Mouse (Mus musculus): ENCODE results near the gene Krtap29-1. TPM values are rescaled to one million over a fixed set of nuclear protein-coding genes. Genes with fewer than 3 reads are reported as not detected.

Gene Krtap29-1
- not detected in 2 replicates for polyA plus RNA-seq (2015; fragmentation: Nextera tagmentation; extraction: Ambion mirVana)

- no peak within 1 kb of the TSS for H3K9ac ChIP-seq (replicated peaks; ENCODE audit: low read depth, low read length)
- no peak within 1 kb of the TSS for H3K27ac ChIP-seq (ENCODE audit: low read length)
- H3K9me3 ChIP-seq (ENCODE audit: control insufficient read depth, low read length) = no peaks in the 10 kb centered on the region
- H3K4me3 ChIP-seq (replicated peaks; ENCODE audit: low read length) = no peak within 1 kb of the TSS
- H3K36me3 ChIP-seq (ENCODE audit: control insufficient read depth, insufficient read depth) = no peaks in the 10 kb centered on the region
- no peak for ATAC-seq
- 73% methylated on average over 5 of the region's 5 CpGs for WGBS
- no peak within 1 kb of the TSS for H3K4me2 ChIP-seq (ENCODE audit: low read length)
- no peaks in the 10 kb centered on the region for H3K27me3 ChIP-seq (replicated peaks; ENCODE audit: control insufficient read depth, insufficient read depth, low read length)
- no peaks in the 10 kb centered on the region for H3K4me1 ChIP-seq (replicated peaks; ENCODE audit: control insufficient read depth, insufficient read depth, low read length)
These were observed at the start of gene Krtap29-1 for GRCm38 (mm10) chr11:99978953-99979352. Gene Krtap29-1 (minus strand): TSS chr11:99979053.

DNA sequence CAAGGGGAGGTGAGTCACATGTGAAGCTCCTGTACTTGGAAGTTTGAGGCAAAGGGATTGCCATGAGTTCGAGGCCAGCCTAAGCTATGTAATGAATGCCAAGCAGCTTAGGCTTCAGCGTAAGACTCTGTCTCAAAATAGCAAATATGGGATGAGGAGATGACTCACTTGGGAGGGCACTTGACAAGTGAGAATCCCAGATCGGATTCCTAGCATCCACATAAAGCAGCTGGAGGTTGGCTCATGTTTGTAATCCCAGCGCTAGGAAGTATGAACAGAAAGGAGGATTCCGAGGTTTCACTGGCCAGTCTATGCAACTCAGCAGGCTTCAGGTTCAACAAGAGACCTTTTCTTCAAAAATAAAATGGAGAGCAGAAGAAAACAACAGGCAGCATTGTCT is 42.6 kb upstream of the Krtap29-1 start:
- 78% methylated on average over 5 of the region's 5 CpGs for WGBS
- no peaks in the 10 kb centered on the region for H3K27me3 ChIP-seq (replicated peaks; ENCODE audit: control insufficient read depth, insufficient read depth, low read length)
- no peaks in the 10 kb centered on the region for H3K36me3 ChIP-seq (ENCODE audit: control insufficient read depth, insufficient read depth)
- H3K27ac ChIP-seq (ENCODE audit: low read length) = no peak overlapping the region
- no peak overlapping the region for H3K4me2 ChIP-seq (ENCODE audit: low read length)
- no peaks in the 10 kb centered on the region for H3K9me3 ChIP-seq (ENCODE audit: control insufficient read depth, low read length)
- H3K4me3 ChIP-seq (replicated peaks; ENCODE audit: low read length) = no peak overlapping the region
- H3K4me1 ChIP-seq (replicated peaks; ENCODE audit: control insufficient read depth, insufficient read depth, low read length) = no peaks in the 10 kb centered on the region
- no peak for ATAC-seq
- H3K9ac ChIP-seq (replicated peaks; ENCODE audit: low read depth, low read length) = no peak overlapping the region

- Histone ChIP-seq H3K27ac (ENCODE audit: low read length) (no peak overlapping the region), H3K27me3 (replicated peaks; ENCODE audit: control insufficient read depth, insufficient read depth, low read length) (no peaks in the 10 kb centered on the region), H3K4me1 (replicated peaks; ENCODE audit: control insufficient read depth, insufficient read depth, low read length) (no peaks in the 10 kb centered on the region), H3K4me3 (replicated peaks; ENCODE audit: low read length) (no peak overlapping the region), H3K36me3 (ENCODE audit: control insufficient read depth, insufficient read depth) (no peaks in the 10 kb centered on the region), H3K9ac (replicated peaks; ENCODE audit: low read depth, low read length) (no peak overlapping the region), H3K4me2 (ENCODE audit: low read length) (no peak overlapping the region), H3K9me3 (ENCODE audit: control insufficient read depth, low read length) (no peaks in the 10 kb centered on the region)
- WGBS = 92% methylated on average over 1 of the region's 1 CpGs
- no peak for ATAC-seq
These were observed 40.6 kb upstream of the Krtap29-1 start for GRCm38 (mm10) chr11:100019466-100019865.

DNA sequence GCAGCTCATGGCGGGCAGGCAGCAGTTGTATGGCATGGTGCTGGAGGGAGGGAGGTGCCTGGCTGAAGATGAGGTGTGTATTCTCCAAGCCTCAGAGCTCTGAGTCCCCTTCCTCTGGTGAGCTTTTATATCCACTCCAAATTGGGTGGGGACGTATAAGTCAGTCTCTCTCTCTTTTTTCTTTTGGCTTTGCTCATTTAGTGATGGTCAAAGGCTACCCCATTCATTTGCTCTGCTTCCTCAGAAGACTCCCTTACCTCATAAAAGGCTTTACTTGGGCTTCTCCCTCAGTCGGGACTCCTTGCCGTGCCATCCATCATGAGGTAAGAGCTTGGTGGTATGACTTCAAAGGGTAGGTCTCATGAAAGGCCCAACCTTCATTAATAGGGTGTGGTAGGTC is 37.3 kb upstream of the Krtap29-1 start, which contains the start of gene Krt33a:
Gene Krt33a (minus strand): TSS at position 101 of the 400 bp plus-strand sequence.
- H3K36me3 ChIP-seq (ENCODE audit: control insufficient read depth, insufficient read depth) = no peaks in the 10 kb centered on the region

DNA sequence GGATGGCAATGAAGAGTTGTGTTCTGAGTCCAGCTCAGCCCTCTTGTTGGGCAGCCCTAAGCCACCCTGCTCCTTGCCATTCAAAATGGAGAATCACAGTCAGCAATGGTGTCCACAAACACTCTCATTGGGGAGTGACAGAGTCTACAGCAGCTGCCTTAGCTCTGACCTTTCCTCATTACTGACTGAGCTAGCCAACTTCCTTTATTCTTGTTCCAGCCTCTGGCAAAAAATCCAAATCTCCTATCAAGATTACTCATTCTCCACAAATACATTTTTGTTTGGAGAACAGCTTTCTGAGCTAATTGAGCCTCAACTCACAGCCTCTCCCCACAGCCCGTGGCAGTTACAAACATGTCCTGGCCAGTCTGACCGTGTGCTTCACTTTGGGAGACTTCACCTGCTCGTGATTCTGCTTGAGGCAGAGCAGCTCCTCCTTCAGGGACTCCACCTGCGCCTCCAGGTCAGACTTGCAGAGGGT is 34.9 kb upstream of the Krtap29-1 start:
- ATAC-seq = no peak
- Histone ChIP-seq H3K36me3 (ENCODE audit: control insufficient read depth, insufficient read depth) (no peaks in the 10 kb centered on the region), H3K9me3 (ENCODE audit: control insufficient read depth, low read length) (no peaks in the 10 kb centered on the region), H3K27me3 (replicated peaks; ENCODE audit: control insufficient read depth, insufficient read depth, low read length) (no peaks in the 10 kb centered on the region), H3K4me1 (replicated peaks; ENCODE audit: control insufficient read depth, insufficient read depth, low read length) (no peaks in the 10 kb centered on the region), H3K4me2 (ENCODE audit: low read length) (no peak overlapping the region), H3K27ac (ENCODE audit: low read length) (no peak overlapping the region), H3K4me3 (replicated peaks; ENCODE audit: low read length) (no peak overlapping the region), H3K9ac (replicated peaks; ENCODE audit: low read depth, low read length) (no peak overlapping the region)
- 60% methylated on average over 4 of the region's 4 CpGs for WGBS

More for the DNA sequence above, 37.3 kb upstream of the Krtap29-1 start, which contains the start of gene Krt33a:
- Histone ChIP-seq H3K4me1 (replicated peaks; ENCODE audit: control insufficient read depth, insufficient read depth, low read length) (no peaks in the 10 kb centered on the region), H3K9me3 (ENCODE audit: control insufficient read depth, low read length) (no peaks in the 10 kb centered on the region), H3K27me3 (replicated peaks; ENCODE audit: control insufficient read depth, insufficient read depth, low read length) (no peaks in the 10 kb centered on the region), H3K9ac (replicated peaks; ENCODE audit: low read depth, low read length) (no peak within 1 kb of the TSS), H3K4me3 (replicated peaks; ENCODE audit: low read length) (no peak within 1 kb of the TSS), H3K27ac (ENCODE audit: low read length) (no peak within 1 kb of the TSS), H3K4me2 (ENCODE audit: low read length) (no peak within 1 kb of the TSS)
- ATAC-seq = no peak
- 81% methylated on average over 4 of the region's 4 CpGs for WGBS

- ATAC-seq = no peak
- no peaks in the 10 kb centered on the region for H3K36me3 ChIP-seq (ENCODE audit: control insufficient read depth, insufficient read depth)
- no peaks in the 10 kb centered on the region for H3K4me1 ChIP-seq (replicated peaks; ENCODE audit: control insufficient read depth, insufficient read depth, low read length)
- H3K27ac ChIP-seq (ENCODE audit: low read length) = no peak overlapping the region
- H3K9ac ChIP-seq (replicated peaks; ENCODE audit: low read depth, low read length) = no peak overlapping the region
- H3K4me3 ChIP-seq (replicated peaks; ENCODE audit: low read length) = no peak overlapping the region
- no peak overlapping the region for H3K4me2 ChIP-seq (ENCODE audit: low read length)
- no peaks in the 10 kb centered on the region for H3K27me3 ChIP-seq (replicated peaks; ENCODE audit: control insufficient read depth, insufficient read depth, low read length)
- no peaks in the 10 kb centered on the region for H3K9me3 ChIP-seq (ENCODE audit: control insufficient read depth, low read length)
- WGBS = 89% methylated on average over 5 of the region's 5 CpGs
These were observed 31.8 kb upstream of the Krtap29-1 start for GRCm38 (mm10) chr11:100010682-100011081.

GRCm38 (mm10) chr11:100008336-100008735 is 29.5 kb upstream of the Krtap29-1 start:
- Histone ChIP-seq H3K27ac (ENCODE audit: low read length) (no peak overlapping the region), H3K4me3 (replicated peaks; ENCODE audit: low read length) (no peak overlapping the region), H3K36me3 (ENCODE audit: control insufficient read depth, insufficient read depth) (no peaks in the 10 kb centered on the region), H3K27me3 (replicated peaks; ENCODE audit: control insufficient read depth, insufficient read depth, low read length) (no peaks in the 10 kb centered on the region), H3K4me1 (replicated peaks; ENCODE audit: control insufficient read depth, insufficient read depth, low read length) (no peaks in the 10 kb centered on the region), H3K9ac (replicated peaks; ENCODE audit: low read depth, low read length) (no peak overlapping the region), H3K4me2 (ENCODE audit: low read length) (no peak overlapping the region), H3K9me3 (ENCODE audit: control insufficient read depth, low read length) (no peaks in the 10 kb centered on the region)
- 87% methylated on average over 5 of the region's 5 CpGs for WGBS
- no peak for ATAC-seq

GRCm38 (mm10) chr11:100006624-100007023 is 27.8 kb upstream of the Krtap29-1 start:
- no peaks in the 10 kb centered on the region for H3K4me1 ChIP-seq (replicated peaks; ENCODE audit: control insufficient read depth, insufficient read depth, low read length)
- no peak overlapping the region for H3K27ac ChIP-seq (ENCODE audit: low read length)
- no peak overlapping the region for H3K9ac ChIP-seq (replicated peaks; ENCODE audit: low read depth, low read length)
- no peaks in the 10 kb centered on the region for H3K27me3 ChIP-seq (replicated peaks; ENCODE audit: control insufficient read depth, insufficient read depth, low read length)
- no peaks in the 10 kb centered on the region for H3K36me3 ChIP-seq (ENCODE audit: control insufficient read depth, insufficient read depth)
- no peaks in the 10 kb centered on the region for H3K9me3 ChIP-seq (ENCODE audit: control insufficient read depth, low read length)
- no peak overlapping the region for H3K4me3 ChIP-seq (replicated peaks; ENCODE audit: low read length)
- 56% methylated on average over 3 of the region's 3 CpGs for WGBS
- no peak overlapping the region for H3K4me2 ChIP-seq (ENCODE audit: low read length)
- no peak for ATAC-seq

- H3K9me3 ChIP-seq (ENCODE audit: control insufficient read depth, low read length) = no peaks in the 10 kb centered on the region
- H3K27me3 ChIP-seq (replicated peaks; ENCODE audit: control insufficient read depth, insufficient read depth, low read length) = no peaks in the 10 kb centered on the region
- no peaks in the 10 kb centered on the region for H3K36me3 ChIP-seq (ENCODE audit: control insufficient read depth, insufficient read depth)
- no peak overlapping the region for H3K27ac ChIP-seq (ENCODE audit: low read length)
- 90% methylated on average over 8 of the region's 8 CpGs for WGBS
- H3K4me3 ChIP-seq (replicated peaks; ENCODE audit: low read length) = no peak overlapping the region
- H3K9ac ChIP-seq (replicated peaks; ENCODE audit: low read depth, low read length) = no peak overlapping the region
- H3K4me1 ChIP-seq (replicated peaks; ENCODE audit: control insufficient read depth, insufficient read depth, low read length) = no peaks in the 10 kb centered on the region
- ATAC-seq = no peak
- H3K4me2 ChIP-seq (ENCODE audit: low read length) = no peak overlapping the region
These were observed 27.1 kb upstream of the Krtap29-1 start for GRCm38 (mm10) chr11:100005905-100006304.

- Histone ChIP-seq H3K9ac (replicated peaks; ENCODE audit: low read depth, low read length) (no peak overlapping the region), H3K4me2 (ENCODE audit: low read length) (no peak overlapping the region), H3K9me3 (ENCODE audit: control insufficient read depth, low read length) (no peaks in the 10 kb centered on the region), H3K27ac (ENCODE audit: low read length) (no peak overlapping the region), H3K4me3 (replicated peaks; ENCODE audit: low read length) (no peak overlapping the region), H3K36me3 (ENCODE audit: control insufficient read depth, insufficient read depth) (no peaks in the 10 kb centered on the region), H3K27me3 (replicated peaks; ENCODE audit: control insufficient read depth, insufficient read depth, low read length) (no peaks in the 10 kb centered on the region), H3K4me1 (replicated peaks; ENCODE audit: control insufficient read depth, insufficient read depth, low read length) (no peaks in the 10 kb centered on the region)
- 26% methylated on average over 6 of the region's 6 CpGs for WGBS
- no peak for ATAC-seq
These were observed 26.0 kb upstream of the Krtap29-1 start for GRCm38 (mm10) chr11:100004846-100005245.
